Mouse (Mus musculus): ENCODE results near the gene Rad51b.

Gene Rad51b

GRCm38 (mm10) chr12:79527222-79527621 is 230.1 kb downstream of the Rad51b start:
- no peak for DNase-seq (ENCODE audit: low spot score in 2 of 2)

- DNase-seq (ENCODE audit: low spot score in 2 of 2) = no peak
Measured at GRCm38 (mm10) chr12:79530275-79530902, 233.3 kb downstream of the Rad51b start.

DNA sequence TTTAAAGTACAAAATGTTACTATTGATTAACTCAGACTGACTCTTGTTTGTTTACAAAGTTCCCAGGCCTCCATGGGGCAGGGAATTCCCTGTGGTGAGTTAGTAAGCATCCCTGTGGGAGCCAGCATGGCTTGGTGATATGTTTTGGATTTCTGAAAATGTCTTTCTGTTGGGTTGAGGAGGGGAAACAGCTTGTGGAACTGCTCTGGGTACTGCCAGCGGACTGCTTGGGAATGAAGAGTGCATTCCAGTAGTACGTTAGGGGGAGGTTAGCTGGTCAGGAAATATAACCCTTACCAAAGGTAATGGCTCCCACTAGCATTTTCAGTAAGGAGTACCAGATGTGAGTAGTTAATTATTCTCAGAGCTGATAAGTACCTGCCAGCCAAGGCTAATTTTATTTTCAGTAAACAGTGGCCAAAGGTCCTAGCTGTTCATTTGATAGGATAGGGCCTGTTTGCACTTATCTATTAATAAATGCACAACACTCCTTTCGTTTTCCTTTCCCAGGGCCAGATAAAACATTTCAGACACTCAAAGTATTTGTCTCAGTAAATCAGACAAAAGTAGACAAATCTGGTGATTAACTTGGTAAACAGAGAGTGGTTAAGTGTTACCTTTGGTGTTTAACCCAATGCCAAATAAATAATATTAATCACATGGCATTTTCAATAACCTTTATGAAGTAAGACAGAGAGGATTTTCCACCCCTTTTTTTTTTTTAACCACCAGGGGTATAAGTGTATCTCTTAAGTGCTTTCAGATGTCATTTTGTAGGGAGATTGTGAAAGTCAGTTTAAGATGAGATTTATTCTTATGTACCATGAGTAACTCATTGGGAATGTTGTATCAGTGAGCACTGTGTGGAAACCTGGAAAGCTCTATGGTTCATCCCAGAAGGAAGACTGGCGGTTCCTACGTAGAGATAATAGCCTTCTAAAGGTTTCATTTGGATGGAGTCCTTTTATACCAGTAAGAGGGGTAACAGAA is 235.0 kb downstream of the Rad51b start:
- DNase-seq (ENCODE audit: low spot score in 2 of 2) = no peak

DNA sequence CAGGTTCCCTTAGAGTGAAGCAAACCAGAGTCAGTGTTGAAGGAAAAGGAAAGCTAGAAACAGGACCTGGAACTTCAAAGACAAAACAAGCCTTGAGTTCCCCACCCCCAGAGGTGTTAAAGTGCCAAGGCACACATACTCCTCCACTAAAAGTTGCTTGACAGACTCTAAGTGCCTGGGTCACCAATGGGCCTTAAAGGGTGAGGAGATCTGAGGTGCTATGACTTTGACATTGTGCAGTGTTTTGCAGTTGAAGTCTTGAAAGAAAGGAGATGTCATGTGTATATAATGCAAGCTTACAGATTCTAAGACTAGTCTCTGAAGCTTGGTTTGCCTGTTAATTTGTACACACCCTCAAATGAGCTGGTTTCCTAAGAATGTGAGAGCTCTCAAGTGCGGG is 237.7 kb downstream of the Rad51b start:
- DNase-seq (ENCODE audit: low spot score in 2 of 2) = no peak

- no peak for DNase-seq (ENCODE audit: low spot score in 2 of 2)
Measured at GRCm38 (mm10) chr12:79535532-79536437, 238.7 kb downstream of the Rad51b start.

- DNase-seq (ENCODE audit: low spot score in 2 of 2) = no peak
Measured at GRCm38 (mm10) chr12:79540176-79540575, 243.1 kb downstream of the Rad51b start.

GRCm38 (mm10) chr12:79541581-79541980 is 244.5 kb downstream of the Rad51b start:
- no peak for DNase-seq (ENCODE audit: low spot score in 2 of 2)

DNA sequence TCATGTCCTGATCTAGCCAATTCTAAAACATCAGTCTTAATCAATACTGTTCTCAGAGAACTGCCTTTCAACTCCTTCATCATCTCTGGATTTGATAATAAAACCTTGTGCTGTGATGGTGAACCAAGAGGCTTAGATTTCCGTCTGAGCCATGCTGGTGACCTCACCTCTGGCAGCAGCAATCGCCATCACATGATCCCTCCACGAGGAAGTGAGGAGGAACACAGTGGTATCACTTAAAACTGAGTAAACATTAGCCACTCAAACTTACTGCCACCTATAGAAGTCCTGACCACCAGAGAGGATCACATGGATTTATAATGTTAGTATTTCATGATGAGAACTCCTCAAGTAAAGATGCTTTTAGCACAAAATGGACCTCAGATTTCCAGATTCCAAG is 248.0 kb downstream of the Rad51b start:
- DNase-seq (ENCODE audit: low spot score in 2 of 2) = no peak

GRCm38 (mm10) chr12:79547556-79547955 is 250.5 kb downstream of the Rad51b start:
- DNase-seq (ENCODE audit: low spot score in 2 of 2) = peak in 1 of 2 experiments; percentile 52

- peak in 1 of 2 experiments; percentile 25 for DNase-seq (ENCODE audit: low spot score in 2 of 2)
Measured at GRCm38 (mm10) chr12:79548607-79549330, 251.7 kb downstream of the Rad51b start.

DNA sequence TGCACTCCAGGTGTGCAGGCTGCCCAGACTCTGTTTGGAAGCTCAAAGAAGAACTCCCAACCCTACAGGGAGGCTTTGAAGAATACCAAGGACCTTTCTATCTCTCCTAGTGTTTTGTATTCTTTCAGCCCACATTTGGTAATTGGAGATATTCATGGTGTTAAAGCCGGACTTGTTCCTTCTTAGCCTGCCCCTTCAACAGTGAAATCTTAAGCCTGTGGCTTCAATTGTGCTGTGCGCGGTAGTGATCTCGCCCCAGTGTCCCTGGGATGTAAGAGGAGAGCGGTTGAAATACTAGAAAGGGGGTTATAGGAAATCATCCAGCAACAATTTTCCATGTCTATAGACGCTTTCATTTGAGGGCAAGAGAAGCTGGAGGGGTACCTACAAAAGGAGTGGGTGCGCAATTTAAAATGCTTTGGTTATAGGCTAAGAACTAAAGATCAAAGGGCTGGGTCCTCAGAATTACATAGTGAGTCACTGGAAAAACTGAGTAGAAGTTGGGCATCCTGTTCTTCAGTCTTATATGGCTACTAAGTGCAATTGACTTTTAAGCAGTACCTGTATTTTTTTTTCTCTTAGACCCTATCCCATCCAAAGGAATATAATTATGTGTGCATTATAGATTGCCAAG is 253.1 kb downstream of the Rad51b start:
- no peak for DNase-seq (ENCODE audit: low spot score in 2 of 2)

DNA sequence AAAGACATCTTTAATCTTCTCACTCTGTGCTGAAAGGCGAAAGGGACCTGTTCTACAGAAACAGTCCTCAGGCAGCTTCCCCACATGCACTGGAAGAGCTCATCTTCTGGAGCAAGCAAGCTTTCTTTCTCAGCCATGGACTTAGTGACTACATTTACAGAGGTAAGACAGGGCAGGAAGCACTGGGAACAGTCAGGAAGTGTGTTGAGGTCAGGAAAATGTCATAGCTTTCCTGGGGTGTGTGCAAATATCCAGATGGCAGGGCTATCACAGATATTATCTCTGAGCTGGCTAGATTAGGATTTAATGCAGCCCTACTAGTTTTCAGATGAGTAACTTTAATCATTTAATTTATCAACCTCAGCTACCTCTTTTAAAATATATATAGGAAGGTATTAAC is 254.2 kb downstream of the Rad51b start:
- DNase-seq (ENCODE audit: low spot score in 2 of 2) = no peak

- no peak for DNase-seq (ENCODE audit: low spot score in 2 of 2)
Measured at GRCm38 (mm10) chr12:79553056-79553455, 256.0 kb downstream of the Rad51b start.

DNA sequence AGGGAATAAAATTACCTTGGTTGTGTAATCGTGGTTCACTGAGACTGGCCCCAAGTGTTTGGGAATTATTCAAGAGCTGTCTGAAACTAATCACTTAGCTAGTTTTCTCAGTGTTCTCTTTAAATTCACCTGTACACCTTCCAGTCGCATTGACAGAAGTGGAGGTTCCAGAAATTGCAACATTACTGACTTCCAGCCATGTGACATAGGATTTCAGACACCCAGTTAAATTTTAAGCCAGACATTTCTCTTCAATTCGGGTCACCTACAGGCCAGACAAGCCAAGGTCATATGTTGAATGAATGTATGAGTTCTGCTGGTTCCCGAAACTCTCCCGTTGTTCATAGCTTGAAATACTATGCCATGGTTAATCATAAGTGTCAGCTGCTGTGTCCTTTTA is 260.8 kb downstream of the Rad51b start:
- DNase-seq (ENCODE audit: low spot score in 2 of 2) = no peak

GRCm38 (mm10) chr12:79558711-79559110 is 261.6 kb downstream of the Rad51b start:
- no peak for DNase-seq (ENCODE audit: low spot score in 2 of 2)

- no peak for DNase-seq (ENCODE audit: low spot score in 2 of 2)
Measured at GRCm38 (mm10) chr12:79559410-79560015, 262.4 kb downstream of the Rad51b start.

DNA sequence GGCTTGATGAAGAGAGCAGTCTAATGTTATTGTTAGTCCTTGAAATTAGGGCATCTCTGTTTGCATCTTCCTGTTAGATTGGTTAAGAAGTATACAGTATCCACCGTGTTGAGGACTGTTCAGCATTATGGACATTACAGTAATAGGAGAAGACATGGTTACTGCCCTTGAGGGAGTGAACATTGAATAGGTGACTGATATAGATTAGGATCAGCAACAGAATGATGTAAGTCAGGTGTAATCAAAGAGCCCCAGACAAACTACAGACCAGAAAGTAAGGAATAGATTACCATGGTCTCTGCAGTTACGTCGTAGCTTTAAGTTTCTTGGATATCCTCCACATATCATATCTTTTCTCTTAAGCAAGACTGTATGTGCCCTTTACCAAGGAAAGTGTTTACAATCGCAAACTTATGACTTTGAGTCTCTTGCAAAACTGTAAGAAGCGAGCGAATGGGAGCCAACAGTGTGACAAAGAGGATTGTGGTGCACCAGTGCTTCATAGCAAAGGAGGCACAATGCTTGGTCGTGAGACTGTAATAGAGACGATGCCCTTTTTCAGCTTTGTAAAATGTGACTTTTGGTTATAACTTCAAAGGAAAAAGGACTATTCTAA is 263.1 kb downstream of the Rad51b start:
- DNase-seq (ENCODE audit: low spot score in 2 of 2) = no peak

DNA sequence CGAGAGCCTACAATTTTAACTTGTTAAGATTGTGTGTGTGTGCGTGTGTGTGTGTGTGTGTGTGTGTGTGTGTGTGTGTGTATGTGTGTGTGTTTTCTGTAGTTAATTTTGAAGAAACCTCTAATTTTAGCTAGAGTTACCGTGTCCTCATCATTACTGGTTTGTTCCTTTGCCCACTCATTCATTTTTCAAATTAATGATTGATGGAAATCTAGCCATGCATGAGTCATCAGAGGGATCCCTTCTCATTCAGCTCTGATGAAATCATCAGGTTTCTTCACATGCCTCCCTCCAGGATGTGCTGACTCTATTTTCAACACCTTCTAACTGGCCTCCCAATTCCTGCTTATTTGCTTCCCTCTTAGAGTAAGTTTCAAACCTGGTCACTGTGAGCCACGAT is 263.8 kb downstream of the Rad51b start:
- DNase-seq (ENCODE audit: low spot score in 2 of 2) = no peak

DNA sequence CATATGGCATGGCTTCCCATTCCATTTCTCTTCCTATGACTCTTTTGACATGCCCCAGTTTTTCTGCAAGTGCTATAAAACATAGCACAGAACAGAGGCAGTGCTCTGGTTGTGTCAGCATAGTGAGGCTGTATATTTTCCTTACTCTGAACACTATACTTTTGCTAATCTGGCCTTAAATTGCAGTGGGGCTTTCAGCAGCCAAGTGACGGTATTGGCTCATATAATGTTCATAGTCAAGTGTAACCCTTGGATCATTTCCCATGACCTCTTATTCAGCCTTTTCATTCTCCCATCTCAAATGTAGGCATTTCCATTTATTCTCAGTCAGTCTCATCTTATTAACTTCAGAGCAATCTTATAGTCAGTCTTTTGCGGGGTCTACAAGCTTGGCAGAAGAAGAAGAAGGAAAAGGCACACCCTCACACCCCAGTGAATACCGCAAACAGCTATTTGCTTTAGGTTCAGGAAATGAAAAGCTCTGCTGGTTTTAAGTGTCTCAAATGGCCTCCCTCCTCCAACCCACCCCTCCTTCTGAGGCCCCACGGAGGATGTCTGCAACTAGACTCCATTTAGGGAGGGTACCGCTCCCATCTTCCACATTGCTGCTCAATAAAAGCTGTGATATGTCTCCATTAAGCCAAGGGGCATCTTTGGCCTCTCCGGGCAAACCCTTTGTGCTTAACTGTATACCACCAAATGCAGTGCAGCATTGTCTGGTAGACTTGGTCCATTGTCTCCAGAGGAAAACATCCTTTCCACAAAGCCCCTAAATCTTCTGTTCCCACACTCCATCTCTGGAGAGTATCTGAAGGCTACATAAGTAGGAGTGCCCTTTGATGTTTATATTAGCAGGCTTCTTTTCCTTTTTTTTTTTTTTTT is 277.3 kb downstream of the Rad51b start:
- DNase-seq (ENCODE audit: low spot score in 2 of 2) = no peak
